Mouse (Mus musculus) gastrocnemius, postnatal 14 days (tissue): ENCODE measurements around the gene 4930522H14Rik. TPM values are rescaled to one million over a fixed set of nuclear protein-coding genes. Genes with fewer than 3 reads are reported as not detected.

Source experiments
- DNase-seq: peaks from one replicate; pipeline ENCODE4 v3.0.0; 2021; ENCODE audit warnings: mixed read lengths
- intact Hi-C: fragments of 180-260 bp; cut with DNase I; formaldehyde crosslinking; loops from one replicate; pipeline ENCODE4 v1.15.1; 2025; ENCODE audit warnings: low total_unique reads
- total RNA-seq, 2 experiments: library from RNA; stranded (reverse); gene quantifications; 2 replicates each; pipeline ENCODE4 v1.2.3; 2021

The 4930522H14Rik gene
- total RNA-seq, 2 experiments from 2014 or later = not detected

GRCm38 (mm10) chr4:109476554-109477014 is 54.5 kb downstream of the 4930522H14Rik start:
- peak; percentile 92 for DNase-seq
- intact Hi-C loops = no loop called here

DNA sequence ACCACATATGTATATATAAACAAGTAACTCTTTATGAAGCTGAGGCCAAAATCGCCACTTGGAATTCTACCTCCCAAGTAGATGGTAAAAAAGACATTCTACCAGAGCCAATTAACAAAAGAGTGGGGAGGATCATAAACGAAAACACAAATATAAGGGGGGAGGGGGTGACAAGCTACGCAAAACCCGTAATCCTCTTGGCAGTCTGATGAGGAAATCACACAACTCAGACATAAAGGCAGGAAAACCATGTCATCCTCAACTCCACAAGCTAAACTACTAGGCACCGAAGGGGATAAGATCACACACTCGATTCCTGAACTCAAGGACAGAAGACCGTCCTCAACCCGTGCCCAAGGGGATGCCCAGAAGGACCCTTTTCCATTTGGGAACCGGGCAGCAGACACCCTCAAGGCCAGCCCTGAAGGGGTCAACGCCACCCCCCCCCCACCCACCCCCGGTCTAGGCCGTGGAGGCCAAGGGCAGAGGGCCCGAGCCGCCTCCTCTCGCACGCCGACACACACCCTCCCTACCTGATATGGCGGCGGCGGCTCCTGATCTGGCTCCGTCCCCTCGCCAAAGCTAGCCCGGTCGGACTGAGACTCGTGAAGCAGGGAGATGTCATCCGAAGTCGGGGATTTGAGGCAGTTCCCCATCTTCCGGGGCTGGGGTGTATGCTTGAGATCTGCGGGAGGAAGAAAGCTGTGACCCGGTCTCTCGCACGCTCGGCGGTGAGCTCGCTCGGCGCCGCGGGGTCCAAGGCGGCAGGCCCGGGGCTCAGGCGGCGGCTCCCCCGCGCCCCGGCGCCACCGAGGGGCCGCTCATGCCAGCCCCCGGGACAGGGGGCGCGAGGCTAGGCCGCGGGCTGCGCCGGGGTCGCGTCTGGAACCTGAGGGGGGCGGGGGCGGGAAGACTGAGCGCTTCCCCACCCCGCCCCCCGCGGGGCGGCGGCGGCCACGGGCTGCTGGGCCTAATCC is 55.2 kb downstream of the 4930522H14Rik start:
- intact Hi-C loops = no loop called here

GRCm38 (mm10) chr4:109475078-109475477 is 56.0 kb downstream of the 4930522H14Rik start:
- DNase-seq = no peak
- intact Hi-C loops = no loop called here

More for the DNA sequence above, 55.2 kb downstream of the 4930522H14Rik start:
- peak; percentile 61 for DNase-seq

GRCm38 (mm10) chr4:109472566-109472965 is 58.5 kb downstream of the 4930522H14Rik start:
- DNase-seq = no peak
- intact Hi-C loops = no loop called here

- intact Hi-C loops = no loop called here
- no peak for DNase-seq
Measured at GRCm38 (mm10) chr4:109471606-109472005, 59.5 kb downstream of the 4930522H14Rik start.

GRCm38 (mm10) chr4:109467687-109468086 is 63.4 kb downstream of the 4930522H14Rik start:
- no peak for DNase-seq
- intact Hi-C loops = no loop called here

DNA sequence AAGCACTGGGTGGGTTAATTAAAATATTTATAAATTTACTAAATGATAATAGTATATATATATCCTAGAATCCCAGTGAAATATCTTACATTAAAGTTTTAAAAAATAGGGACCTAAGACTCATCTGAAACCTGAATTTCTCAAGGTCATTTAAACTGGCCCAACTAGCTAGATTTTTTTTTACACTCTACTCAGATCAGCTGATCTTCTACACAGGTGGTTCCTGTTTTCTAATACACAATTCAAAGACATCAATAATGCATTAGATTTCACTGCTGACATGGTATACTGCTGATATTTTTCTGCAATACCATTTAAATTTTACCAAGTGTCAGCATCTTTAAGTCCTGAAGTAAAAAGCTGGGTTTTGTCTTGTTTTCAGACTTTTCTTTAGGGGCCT is 67.2 kb downstream of the 4930522H14Rik start:
- DNase-seq = no peak
- intact Hi-C loops = no loop called here

GRCm38 (mm10) chr4:109460421-109461179 is 70.5 kb downstream of the 4930522H14Rik start:
- no peak for DNase-seq
- intact Hi-C loops = no loop called here

GRCm38 (mm10) chr4:109456821-109457220 is 74.3 kb downstream of the 4930522H14Rik start:
- intact Hi-C loops = no loop called here
- no peak for DNase-seq

Other genes starting within 250 kb of the 4930522H14Rik start
- gene Ttc39a, start 124.7 kb downstream of the 4930522H14Rik start, total RNA-seq = under 1 TPM; 0.25 to 0.44 TPM
- gene Rnf11, start 46.6 kb downstream of the 4930522H14Rik start, total RNA-seq = 10 to 100 TPM; 84.3 to 86.8 TPM
- gene Cdkn2c, start 135.9 kb upstream of the 4930522H14Rik start, total RNA-seq = 10 to 100 TPM; 12.2 to 12.4 TPM
- gene Faf1, start 145.3 kb upstream of the 4930522H14Rik start, total RNA-seq = 10 to 100 TPM; 23.1 to 23.6 TPM